ENCODE assay signal across 8 mouse cellular contexts in the genomic region with DNA sequence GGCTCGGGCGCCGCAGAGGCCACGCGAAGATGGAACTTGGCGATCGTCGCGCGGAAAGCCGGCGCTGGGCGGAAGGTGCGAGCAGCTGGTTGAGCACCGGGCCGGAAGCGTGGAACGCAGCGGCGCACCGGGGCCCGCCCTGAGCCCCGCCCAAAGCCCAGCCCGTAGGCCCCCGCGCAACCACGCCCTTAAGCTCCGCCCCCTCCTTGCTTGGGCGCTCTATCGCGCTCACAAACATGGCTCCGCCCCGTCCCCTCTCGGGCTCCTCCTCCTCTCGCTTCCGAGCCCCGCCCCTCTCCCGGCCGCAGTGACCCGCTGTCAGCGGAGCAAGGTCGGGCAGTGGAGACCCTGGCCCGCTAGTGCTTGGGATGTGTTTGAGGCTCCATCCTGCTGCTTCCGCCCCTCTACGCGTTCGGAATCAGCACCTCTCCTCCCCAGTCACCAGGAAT. TPM values are rescaled to one million over a fixed set of nuclear protein-coding genes. Genes with fewer than 3 reads are reported as not detected.
DNase-seq lines count a peak whose midpoint lies in the region; ATAC-seq and TF ChIP-seq lines count a peak whose summit lies in the region.

TSS of gene 1110008P14Rik (minus strand) at position 164 of the 449 bp plus-strand sequence.

- peak; percentile 69 for TF ChIP-seq POLR2A in cerebellum, adult 2 months (IDR thresholded peaks at IDR 0.05; ENCODE audit: borderline replicate concordance, insufficient read depth, low read length)
- no peak for TF ChIP-seq POLR2A in thymus, adult 2 months (IDR thresholded peaks at IDR 0.05; ENCODE audit: control insufficient read depth, extremely low read depth, insufficient read depth, low read length, poor library complexity)

- peak within 1 kb of the TSS; percentile 73 for H3K9ac ChIP-seq in lung, embryonic 16.5 days (ENCODE audit: low read length)

- no peaks in the 10 kb centered on the region for H3K9me3 ChIP-seq in lung, embryonic 16.5 days (ENCODE audit: control insufficient read depth, low read length)

- ATAC-seq in lung, embryonic 16.5 days (ENCODE audit: low read depth): peak; percentile 96

- peak within 1 kb of the TSS; percentile 74 for H3K4me3 ChIP-seq in cerebellum, adult 2 months (replicated peaks; ENCODE audit: insufficient read depth, low read depth, low read length)
- H3K4me3 ChIP-seq in lung, embryonic 16.5 days (ENCODE audit: low read length): peak within 1 kb of the TSS; percentile 81
- H3K4me3 ChIP-seq in thymus, adult 2 months (ENCODE audit: control insufficient read depth, insufficient read depth, low read length): peak within 1 kb of the TSS; percentile 66

- no peaks in the 10 kb centered on the region for H3K27me3 ChIP-seq in cerebellum, adult 2 months (ENCODE audit: control insufficient read depth, insufficient read depth, low read length)
- peaks cover 3% of the 10 kb centered on the region; the same call in 1 of the 2 replicates for H3K27me3 ChIP-seq in lung, embryonic 16.5 days (ENCODE audit: control insufficient read depth, insufficient read depth, low read depth, low read length)
- no peaks in the 10 kb centered on the region for H3K27me3 ChIP-seq in thymus, adult 2 months (ENCODE audit: control insufficient read depth, insufficient read depth, low read length)

- H3K4me1 ChIP-seq in cerebellum, adult 2 months (ENCODE audit: control insufficient read depth, insufficient read depth, low read length): peaks cover 4% of the 10 kb centered on the region; the same call in 1 of the 2 replicates
- peaks cover 10% of the 10 kb centered on the region for H3K4me1 ChIP-seq in lung, embryonic 16.5 days (replicated peaks; ENCODE audit: control insufficient read depth, insufficient read depth, low read length)
- peaks cover 16% of the 10 kb centered on the region for H3K4me1 ChIP-seq in thymus, adult 2 months (replicated peaks; ENCODE audit: control insufficient read depth, insufficient read depth, low read length)

- peak; percentile 94 for DNase-seq in MN1 (ENCODE audit: low spot score)
- peak; percentile 95 to 96 for DNase-seq in cerebellum, adult 2 months
- peak; percentile 92 for DNase-seq in forelimb bud, embryonic 11.5 days (ENCODE audit: low read depth, low spot score)
- DNase-seq in heart, postnatal 4 days: peak; percentile 96
- peak; percentile 92 for DNase-seq in layer of hippocampus, adult 9-11 months
- peak; percentile 90 for DNase-seq in ovary, adult 18-20 months (ENCODE audit: low spot score)
- DNase-seq in thymus, adult 2 months: peak; percentile 97

- WGBS in cerebellum, adult 2 months: under 1% methylated on average over 47 of the region's 47 CpGs
- 0% methylated on average over 30 of the region's 47 CpGs for WGBS in lung, embryonic 16.5 days
- under 1% methylated on average over 45 of the region's 47 CpGs for WGBS in thymus, adult 2 months

- no peak for TF ChIP-seq CTCF in cerebellum, adult 2 months (IDR thresholded peaks at IDR 0.05; ENCODE audit: borderline replicate concordance, insufficient read depth, low read depth, low read length)
- no peak for TF ChIP-seq CTCF in thymus, adult 2 months (IDR thresholded peaks at IDR 0.05; ENCODE audit: borderline replicate concordance, control insufficient read depth, extremely low read depth, insufficient read depth, low read length, poor library complexity)

- H3K27ac ChIP-seq in cerebellum, adult 2 months (ENCODE audit: insufficient read depth, low read length): peak within 1 kb of the TSS; percentile 40
- H3K27ac ChIP-seq in lung, embryonic 16.5 days (ENCODE audit: low read length): no peak within 1 kb of the TSS
- no peak within 1 kb of the TSS for H3K27ac ChIP-seq in thymus, adult 2 months (ENCODE audit: control insufficient read depth, insufficient read depth, low read length)

- peak within 1 kb of the TSS; percentile 100 for H3K4me2 ChIP-seq in lung, embryonic 16.5 days (ENCODE audit: low read depth, low read length)

- H3K36me3 ChIP-seq in lung, embryonic 16.5 days (ENCODE audit: control insufficient read depth, insufficient read depth, low read length): peaks cover 19% of the 10 kb centered on the region
- H3K36me3 ChIP-seq in thymus, adult 2 months (ENCODE audit: control insufficient read depth, insufficient read depth, low read length): peaks cover 9% of the 10 kb centered on the region

RNA-seq across cellular contexts. Expression of gene 1110008P14Rik, which starts in this region (rescaled TPM):
- polyA plus RNA-seq in cerebellum, adult 2 months (2012; rRNA removed): 284 and 338 TPM in 2 replicates
- 10 to 100 TPM; 43.7 to 47.6 TPM for total RNA-seq in heart, postnatal 4 days (2021)
- 34.0 and 36.4 TPM in 2 replicates for polyA plus RNA-seq in lung, embryonic 16.5 days (2015; fragmentation: Nextera tagmentation; extraction: Ambion mirVana)
- 192 and 257 TPM in 2 replicates for polyA plus RNA-seq in thymus, adult 2 months (2012; rRNA removed)
